Mouse (Mus musculus) c-Kit-positive CD71-negative TER-119-negative erythroid progenitor cells, embryonic 14.5 days (primary cell): ENCODE results near the gene Meis2.

Experiments
- DNase-seq: peaks from one replicate; pipeline ENCODE4 v3.0.0-alpha.2; 2013; ENCODE audit warnings: low read depth

Meis2 gene

DNA sequence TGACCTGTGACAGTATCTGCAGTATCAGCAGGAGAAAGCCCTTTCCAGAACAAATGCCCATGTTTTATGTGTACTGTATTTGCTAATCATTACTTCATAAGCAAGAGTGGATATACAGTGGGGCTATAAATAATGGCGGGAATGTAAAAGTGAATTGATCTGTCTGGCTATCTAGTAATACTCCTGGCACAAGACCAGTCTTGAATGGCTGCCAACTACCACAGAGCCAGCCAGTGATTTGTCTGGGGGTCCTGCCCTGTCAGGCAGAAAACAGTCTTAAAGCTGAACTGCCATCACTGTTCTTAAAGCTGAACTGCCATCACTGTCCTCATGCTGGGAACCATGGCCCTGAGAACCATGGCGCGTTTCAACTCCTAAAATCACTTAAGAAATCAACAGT, 169.9 kb downstream of the Meis2 start:
- no peak for DNase-seq

DNA sequence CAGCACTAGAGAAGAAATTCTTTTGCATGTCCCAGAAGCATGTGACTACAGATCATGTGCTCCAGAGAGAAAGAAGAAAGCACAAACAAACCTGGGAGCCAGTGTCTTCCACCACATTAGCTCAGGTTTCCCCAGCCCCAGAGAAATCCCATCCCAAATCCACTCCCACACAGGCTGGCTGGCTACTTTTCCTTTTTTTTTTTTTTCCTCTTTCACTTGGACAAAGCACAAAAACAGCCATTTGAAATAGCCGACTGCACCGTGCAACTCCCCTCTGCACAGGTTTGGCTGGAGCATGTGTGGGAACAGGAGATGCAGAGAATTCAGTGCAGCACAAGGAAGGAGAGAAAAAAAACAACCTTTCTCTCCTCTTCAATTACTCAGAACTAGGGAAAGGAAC, 170.4 kb downstream of the Meis2 start:
- no peak for DNase-seq

- no peak for DNase-seq
Measured at GRCm38 (mm10) chr2:115893113-115893512, 172.5 kb downstream of the Meis2 start.

DNA sequence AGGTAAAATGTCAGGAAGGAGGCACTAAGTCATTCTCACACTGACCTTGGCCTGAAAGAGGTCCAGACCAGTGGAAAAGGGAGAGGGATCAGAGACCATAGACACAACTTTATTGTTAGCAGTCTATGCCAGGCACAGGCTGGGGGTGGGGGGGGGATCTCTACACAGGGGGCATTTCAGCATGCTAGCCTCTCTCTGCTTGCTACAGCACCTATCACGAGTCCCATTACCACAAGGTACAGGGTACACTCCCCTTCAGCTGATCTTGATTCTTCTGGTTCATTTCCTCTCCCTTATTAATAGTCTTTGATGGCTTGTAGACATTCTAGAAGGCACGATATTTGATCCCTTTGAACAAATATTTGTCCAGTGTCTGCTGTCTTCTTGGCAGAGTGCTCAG, 174.9 kb downstream of the Meis2 start:
- no peak for DNase-seq

GRCm38 (mm10) chr2:115890030-115890429, 175.6 kb downstream of the Meis2 start:
- DNase-seq = no peak

DNA sequence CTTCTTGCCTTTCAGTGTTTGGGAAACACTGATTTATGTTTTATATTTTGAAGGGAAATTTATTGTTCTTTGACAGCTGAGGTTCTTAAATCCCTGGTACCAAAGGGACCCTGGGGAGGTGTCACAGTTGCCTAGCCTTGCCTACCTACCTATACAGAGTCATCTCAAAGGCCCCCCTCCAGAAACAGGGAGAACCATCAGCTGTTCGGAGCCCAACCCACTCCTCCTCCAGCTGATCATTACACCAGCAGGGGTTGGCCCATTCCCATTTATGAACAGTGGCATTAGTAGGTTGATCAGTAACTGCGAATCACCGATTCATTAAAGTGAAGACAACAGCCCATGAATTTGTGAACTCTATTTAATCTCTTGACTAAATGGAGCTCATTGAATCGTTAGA, 176.4 kb downstream of the Meis2 start:
- DNase-seq = no peak

GRCm38 (mm10) chr2:115888336-115889077, 177.1 kb downstream of the Meis2 start:
- no peak for DNase-seq

GRCm38 (mm10) chr2:115887631-115888030, 178.0 kb downstream of the Meis2 start:
- DNase-seq = no peak

DNA sequence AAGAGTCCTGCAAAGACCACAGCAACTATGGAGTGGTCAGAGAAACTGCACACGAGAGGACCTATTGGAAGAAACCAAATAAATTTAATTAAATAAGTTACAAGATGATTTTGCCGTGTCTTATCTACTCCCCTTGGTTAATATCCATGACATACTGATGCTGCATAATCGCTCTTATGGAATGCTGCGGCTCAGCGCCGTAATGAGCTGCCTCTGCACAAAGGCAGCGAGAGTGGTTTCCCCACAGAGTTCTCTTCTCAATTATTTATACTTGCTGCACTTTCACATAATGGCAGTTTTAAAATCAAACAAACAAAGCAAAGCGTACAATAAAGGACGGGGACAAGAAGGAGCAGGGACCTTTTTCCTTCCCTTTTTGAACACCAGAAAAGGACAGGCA, 181.5 kb downstream of the Meis2 start:
- DNase-seq = no peak

- no peak for DNase-seq
Measured at GRCm38 (mm10) chr2:115883520-115883919, 182.1 kb downstream of the Meis2 start.

DNA sequence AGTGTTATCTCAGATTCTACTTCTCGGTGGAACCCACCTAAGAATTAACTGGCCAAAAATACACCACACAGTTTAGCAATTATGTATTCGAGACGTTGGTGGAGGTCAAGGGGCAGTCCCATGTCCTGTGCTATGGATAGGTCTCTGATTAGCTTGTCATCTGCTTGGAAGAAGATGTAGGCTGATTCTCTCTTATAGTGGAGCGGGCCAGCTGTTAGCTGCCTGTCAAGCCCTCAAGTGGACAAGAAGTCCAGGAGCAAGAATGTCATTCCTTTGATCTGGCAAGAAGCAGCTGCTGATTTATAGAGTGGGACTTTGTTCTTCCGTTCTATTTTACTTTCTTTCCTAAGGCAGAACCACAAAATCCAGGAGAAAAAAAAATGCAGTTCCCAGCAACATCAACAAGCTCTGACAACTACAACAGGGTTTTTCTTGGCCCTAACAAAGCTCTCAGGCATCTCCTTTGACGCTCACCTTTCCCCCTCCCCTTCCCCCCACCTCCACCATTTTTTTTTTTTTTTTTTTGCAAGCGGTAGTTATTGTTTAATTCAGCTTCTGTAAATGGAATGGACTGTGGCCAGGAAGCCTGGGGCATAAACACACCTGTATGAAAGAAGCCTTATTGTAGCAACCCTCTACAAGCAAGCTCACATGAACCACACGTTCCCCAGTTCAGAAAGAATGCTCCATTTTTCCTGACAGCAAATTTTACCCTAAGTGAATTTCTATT, 189.7 kb downstream of the Meis2 start:
- DNase-seq = no peak

DNA sequence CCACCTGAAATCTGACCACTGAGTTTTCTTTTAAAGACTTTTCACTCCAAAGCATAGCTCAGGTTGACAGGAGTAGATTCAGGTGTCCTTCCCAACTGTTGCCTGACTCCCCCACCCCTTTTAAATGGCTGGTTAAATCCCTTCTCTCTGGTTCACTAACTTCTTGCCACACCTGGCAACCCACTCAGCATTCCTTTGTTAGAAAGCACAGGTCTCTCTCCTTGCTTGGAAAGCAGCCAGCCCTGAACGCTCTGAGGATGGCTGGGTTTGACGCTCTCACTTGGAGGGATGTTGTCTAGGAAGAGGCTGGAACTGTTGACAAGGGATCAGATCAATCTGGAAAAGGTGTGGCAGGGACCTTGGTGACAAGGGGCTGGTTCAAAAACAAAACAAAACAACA, 192.8 kb downstream of the Meis2 start:
- no peak for DNase-seq

DNA sequence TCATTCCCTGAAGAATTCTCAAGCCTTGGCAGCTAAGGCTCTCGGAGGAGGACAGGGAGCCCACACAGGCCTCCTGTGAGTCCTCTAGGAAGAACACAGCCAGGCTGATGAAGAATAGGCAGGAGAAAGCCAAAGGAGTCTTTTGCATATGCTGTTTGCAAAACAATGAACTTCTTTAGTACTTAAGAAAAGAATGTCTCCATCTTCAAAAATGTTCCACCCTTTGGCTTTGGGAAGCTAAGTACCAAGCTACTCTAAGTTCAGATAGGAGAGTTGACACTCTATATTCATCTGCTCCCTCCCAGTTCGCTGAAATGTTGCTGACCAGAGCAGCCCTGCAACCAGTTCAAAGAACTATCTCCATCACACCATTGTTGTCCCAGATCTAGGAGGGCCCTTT, 195.7 kb downstream of the Meis2 start:
- DNase-seq = no peak

DNA sequence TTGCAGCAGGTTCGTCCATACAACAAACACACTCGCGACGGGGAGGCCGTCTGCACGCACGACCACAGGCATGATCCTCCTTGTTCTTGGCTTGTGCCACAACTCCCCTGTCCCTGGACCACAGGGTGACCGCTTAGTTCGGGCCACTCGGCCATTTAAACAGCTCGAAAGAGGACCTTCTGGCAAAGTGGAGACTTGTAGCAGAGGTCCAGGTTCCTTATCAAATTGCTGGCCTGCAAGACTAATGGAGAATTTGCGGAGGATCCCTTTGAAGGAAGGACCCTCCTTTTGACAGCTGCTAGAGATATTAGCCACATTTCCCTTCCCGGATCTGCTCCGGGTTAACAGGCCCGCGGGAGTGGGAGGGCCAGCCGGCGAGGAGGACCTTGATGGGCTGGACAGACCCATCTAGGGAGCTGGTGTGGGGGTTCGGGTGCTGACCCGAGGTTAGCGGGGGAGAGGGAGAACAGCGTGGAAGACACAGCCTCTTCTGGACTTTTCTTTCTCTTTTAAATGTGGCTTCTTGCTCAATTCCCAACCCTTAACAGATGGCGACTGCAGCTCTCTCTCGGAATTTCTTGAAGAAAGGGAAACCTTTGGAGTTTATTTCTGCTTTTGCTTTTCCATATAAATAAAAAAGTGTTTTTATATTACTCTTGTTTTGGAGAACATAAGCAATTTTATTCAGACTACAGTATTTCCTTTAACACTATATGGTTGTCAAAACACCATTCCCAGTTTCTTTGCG, 204.9 kb downstream of the Meis2 start:
- no peak for DNase-seq

DNA sequence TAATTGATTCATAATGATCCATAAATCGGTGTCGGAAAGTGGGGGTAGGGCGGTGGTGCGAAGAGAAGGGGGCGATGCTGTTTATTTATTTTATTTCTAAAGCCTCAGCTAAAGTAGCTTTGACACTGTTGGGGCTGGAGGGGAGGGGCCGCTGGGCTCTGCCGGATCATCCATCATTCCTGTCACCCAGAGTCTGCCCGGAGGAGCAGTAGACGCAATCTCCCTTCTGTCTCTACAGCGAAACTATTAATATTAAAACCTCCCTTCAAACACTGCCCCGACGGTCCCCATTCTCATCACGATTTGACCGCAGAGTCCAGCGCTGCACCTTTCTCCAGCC, 205.5 kb downstream of the Meis2 start:
- no peak for DNase-seq

DNA sequence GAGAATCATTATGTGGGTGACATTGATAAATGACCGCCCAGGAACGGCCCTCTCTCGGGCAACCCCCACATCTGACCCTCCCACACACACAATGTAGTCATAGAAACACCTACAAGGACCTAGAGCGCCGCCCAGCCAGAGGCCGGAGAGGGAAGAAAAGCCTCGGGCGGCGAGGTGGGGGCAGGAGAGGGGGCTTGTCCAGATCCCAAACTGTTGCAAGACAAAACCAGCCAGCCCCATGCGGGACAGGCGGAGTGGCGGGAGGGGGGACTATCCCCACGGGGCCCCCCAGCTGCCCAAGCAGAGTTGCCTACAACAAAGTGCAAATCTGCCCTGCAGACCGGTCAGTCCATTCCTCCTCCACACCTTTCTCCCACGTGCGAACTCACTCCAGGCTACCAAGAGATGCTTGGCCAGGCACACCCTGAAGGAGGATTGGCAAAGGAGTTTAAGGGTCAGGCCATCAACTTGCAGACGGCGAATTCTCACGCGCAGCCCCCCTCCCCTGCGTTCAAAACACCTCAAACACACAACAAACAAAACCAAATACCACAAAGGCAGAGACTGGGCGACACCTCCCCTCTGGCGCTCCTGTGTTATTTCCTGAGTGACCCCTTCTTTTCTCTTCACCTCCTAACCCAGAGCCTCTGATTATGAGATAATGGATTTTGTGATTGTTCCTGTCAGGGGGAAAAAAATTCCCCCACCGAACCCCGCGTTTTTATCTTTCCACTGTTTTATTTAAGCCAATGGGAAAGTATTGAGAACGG, 206.1 kb downstream of the Meis2 start:
- DNase-seq = no peak

DNA sequence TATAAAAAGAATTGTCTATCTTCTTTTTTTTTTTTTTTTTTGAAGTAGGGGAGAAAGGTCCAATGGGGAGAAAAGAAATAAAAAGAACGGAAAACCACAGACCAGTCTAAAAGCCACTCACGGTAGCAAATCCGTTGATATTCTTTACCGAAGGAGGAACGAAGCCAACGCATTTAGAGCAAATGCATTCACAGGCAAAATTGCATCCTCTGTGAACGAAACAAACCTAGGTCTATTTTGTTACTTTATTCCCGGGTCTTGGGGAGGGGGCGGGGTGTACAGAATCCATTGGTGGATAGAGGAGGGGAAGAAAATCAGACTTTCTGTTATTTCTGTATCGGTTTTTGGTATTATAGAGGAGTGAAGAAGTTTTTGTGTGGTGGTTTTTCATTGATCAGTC, 206.7 kb downstream of the Meis2 start:
- no peak for DNase-seq

DNA sequence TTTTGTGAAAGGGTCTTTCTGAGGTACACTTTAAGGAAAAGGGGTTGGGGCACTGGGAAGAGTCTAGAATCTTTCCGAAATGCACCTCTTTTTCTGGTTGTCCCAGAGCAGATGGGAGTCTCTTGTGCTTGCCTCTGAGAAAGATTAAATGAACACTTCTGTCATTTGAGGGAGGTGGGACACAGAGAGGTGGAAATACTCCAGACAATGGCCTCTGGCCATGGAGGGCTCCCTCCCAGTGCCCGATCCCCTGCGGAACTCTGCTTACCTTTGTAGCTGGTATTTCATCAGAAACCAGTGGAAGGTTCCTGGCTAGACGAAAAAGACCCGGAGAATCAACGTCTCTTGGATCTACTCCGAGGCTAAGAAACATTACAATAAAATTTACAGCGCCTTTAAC, 207.4 kb downstream of the Meis2 start:
- DNase-seq = no peak

DNA sequence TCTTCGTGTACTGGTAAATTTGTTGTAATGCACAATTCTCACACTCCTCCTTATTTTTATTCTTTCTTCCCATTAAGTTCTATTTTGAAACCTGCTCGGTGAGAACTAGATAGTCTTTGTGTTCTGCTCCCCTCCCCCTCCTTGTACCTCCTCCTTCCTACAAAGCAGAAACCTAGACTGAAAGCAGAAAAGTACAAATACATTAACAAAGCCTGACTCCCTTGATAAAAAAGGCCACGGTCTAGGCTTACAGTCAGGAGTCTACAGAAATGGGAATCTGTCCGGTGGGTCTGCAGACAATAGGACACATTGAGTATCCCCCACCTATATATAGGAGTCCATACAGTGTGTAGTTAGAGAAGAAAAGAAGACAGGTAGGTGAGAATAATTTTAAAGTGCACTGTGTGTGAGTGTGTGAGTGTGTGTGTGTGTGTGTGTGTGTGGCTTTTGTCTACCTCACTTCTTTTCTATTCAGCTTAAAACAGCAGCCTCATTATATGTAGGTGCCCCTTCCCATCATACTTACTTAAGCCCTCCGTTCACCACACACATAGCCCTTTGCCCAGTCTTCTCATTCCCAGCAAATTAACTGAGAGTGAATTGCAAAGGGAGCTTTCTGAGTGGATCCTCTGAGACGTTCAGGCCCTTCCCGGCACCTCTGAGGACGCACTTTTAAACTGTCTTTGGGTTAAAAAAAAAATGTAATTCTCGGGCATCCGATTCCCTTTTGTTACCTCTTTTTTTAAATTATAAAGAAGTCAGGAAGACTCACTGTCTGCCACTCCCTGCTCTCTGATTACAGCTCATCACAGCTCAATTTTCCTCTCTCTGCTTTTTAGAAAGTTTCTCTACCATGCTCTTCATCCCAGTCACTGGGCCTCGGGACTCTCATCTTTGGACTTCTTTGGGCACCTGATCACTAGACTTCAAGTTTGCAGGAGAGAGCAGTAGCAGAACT, 208.2 kb downstream of the Meis2 start:
- DNase-seq = no peak

- no peak for DNase-seq
Measured at GRCm38 (mm10) chr2:115856401-115857073, 209.1 kb downstream of the Meis2 start.
